Mouse (Mus musculus) 416B (cell line): ENCODE results near the gene Gm3286.
"Not testable (repeated sequence)": the region's sequence is repeated elsewhere in the genome, so short reads cannot be mapped to it uniquely, and the experiment has no call there.

ENCODE experiments used
- DNase-seq: peaks from one replicate; pipeline ENCODE4 v3.0.0; 2011; ENCODE audit warnings: low read depth

Gm3286 gene

GRCm38 (mm10) chr5:95510458-95510857, at the start of gene Gm3286:
Gene Gm3286 (plus strand): TSS chr5:95510758.
- DNase-seq, result not testable (repeated sequence)
